In genomic region chr7:142537181-142537580, GRCm38 (mm10) we compare ENCODE assay signal across 10 mouse cellular contexts. TPM values are rescaled to one million over a fixed set of nuclear protein-coding genes. Genes with fewer than 3 reads are reported as not detected.
DNase-seq lines count a peak whose midpoint lies in the region; ATAC-seq lines count a peak whose summit lies in the region.
"Had no signal": no experiment of that assay in that cellular context is flagged by ENCODE, and none has a peak within 500 bp of the region (broad histone marks: within the 10 kb centered on the region; RNA-seq: fewer than 3 reads in every experiment).

No protein-coding gene starts in this region.

- DNase-seq in embryo, embryonic 10 days (ENCODE audit: low spot score): peak; percentile 60
- DNase-seq in embryo, embryonic 9.5 days (ENCODE audit: extremely low spot score): no peak
- DNase-seq in kidney, postnatal 36 days: no peak
- no peak for DNase-seq in frontal cortex, postnatal 36 days (ENCODE audit: low spot score in 2 of 2)

- H3K4me3 ChIP-seq in kidney, embryonic 14.5 days (ENCODE audit: low read length): no peak overlapping the region
- H3K4me3 ChIP-seq in embryonic facial prominence, embryonic 15.5 days (replicated peaks): no peak overlapping the region
- no peak overlapping the region for H3K4me3 ChIP-seq in liver, embryonic 16.5 days (ENCODE audit: low read depth, low read length)
- H3K4me3 ChIP-seq: neural tube, embryonic 12.5 days had no signal

- no peak overlapping the region for H3K9ac ChIP-seq in kidney, embryonic 14.5 days (ENCODE audit: low read depth, low read length)
- peak overlapping the region; percentile 12; the same call in 1 of the 2 replicates for H3K9ac ChIP-seq in embryonic facial prominence, embryonic 15.5 days
- no peak overlapping the region for H3K9ac ChIP-seq in liver, embryonic 16.5 days (ENCODE audit: low read depth, low read length)
- H3K9ac ChIP-seq: neural tube, embryonic 12.5 days had no signal

- H3K36me3 ChIP-seq in kidney, embryonic 14.5 days (ENCODE audit: control insufficient read depth, insufficient read depth, low read length): peaks cover 9% of the 10 kb centered on the region; the same call in 1 of the 2 replicates
- peaks cover 17% of the 10 kb centered on the region for H3K36me3 ChIP-seq in embryonic facial prominence, embryonic 15.5 days
- H3K36me3 ChIP-seq in liver, embryonic 16.5 days (ENCODE audit: control insufficient read depth, insufficient read depth): no peaks in the 10 kb centered on the region

- no peaks in the 10 kb centered on the region for H3K9me3 ChIP-seq in kidney, embryonic 14.5 days (ENCODE audit: control insufficient read depth, low read length)
- H3K9me3 ChIP-seq in embryonic facial prominence, embryonic 15.5 days (replicated peaks): no peaks in the 10 kb centered on the region
- H3K9me3 ChIP-seq in liver, embryonic 16.5 days (replicated peaks; ENCODE audit: control insufficient read depth, low read length): no peaks in the 10 kb centered on the region
- H3K9me3 ChIP-seq: neural tube, embryonic 12.5 days had no signal

- no peak overlapping the region for H3K4me2 ChIP-seq in kidney, embryonic 14.5 days (replicated peaks; ENCODE audit: low read depth, low read length)
- H3K4me2 ChIP-seq in embryonic facial prominence, embryonic 15.5 days (replicated peaks): no peak overlapping the region
- H3K4me2 ChIP-seq in liver, embryonic 16.5 days (ENCODE audit: low read depth, low read length): no peak overlapping the region
- H3K4me2 ChIP-seq: neural tube, embryonic 12.5 days had no signal

- no peaks in the 10 kb centered on the region for H3K27me3 ChIP-seq in kidney, embryonic 14.5 days (ENCODE audit: control insufficient read depth, insufficient read depth, low read length)
- no peaks in the 10 kb centered on the region for H3K27me3 ChIP-seq in embryonic facial prominence, embryonic 15.5 days
- no peaks in the 10 kb centered on the region for H3K27me3 ChIP-seq in liver, embryonic 16.5 days (ENCODE audit: control insufficient read depth, insufficient read depth, low read depth, low read length)
- H3K27me3 ChIP-seq: neural tube, embryonic 12.5 days had no signal

- no peak for ATAC-seq in kidney, embryonic 14.5 days (ENCODE audit: low FRiP score, low TSS enrichment)
- ATAC-seq in embryonic facial prominence, embryonic 15.5 days (ENCODE audit: insufficient number of reproducible peaks, low FRiP score, low TSS enrichment, low read depth): no peak
- no peak for ATAC-seq in liver, embryonic 16.5 days (ENCODE audit: low read depth)
- ATAC-seq in megakaryocyte-erythroid progenitor cell, adult 5-6 weeks (replicated peaks; ENCODE audit: low FRiP score, low TSS enrichment, poor library complexity, severe bottlenecking): no peak

- H3K27ac ChIP-seq in kidney, embryonic 14.5 days (ENCODE audit: low read depth, low read length): peak overlapping the region; percentile 89
- H3K27ac ChIP-seq in embryonic facial prominence, embryonic 15.5 days (replicated peaks): peak overlapping the region; percentile 95
- H3K27ac ChIP-seq in liver, embryonic 16.5 days (ENCODE audit: low read length): peak overlapping the region; percentile 37

- 38% methylated on average over 5 of the region's 5 CpGs for WGBS in kidney, embryonic 14.5 days
- 32% methylated on average over 5 of the region's 5 CpGs for WGBS in embryonic facial prominence, embryonic 15.5 days
- WGBS in liver, embryonic 16.5 days (ENCODE audit: insufficient replicate concordance): 72% methylated on average over 5 of the region's 5 CpGs

- H3K4me1 ChIP-seq in kidney, embryonic 14.5 days (ENCODE audit: control insufficient read depth, insufficient read depth, low read length): peaks cover 60% of the 10 kb centered on the region
- H3K4me1 ChIP-seq in embryonic facial prominence, embryonic 15.5 days: peaks cover 71% of the 10 kb centered on the region
- peaks cover 33% of the 10 kb centered on the region for H3K4me1 ChIP-seq in liver, embryonic 16.5 days (ENCODE audit: control insufficient read depth, low read depth, low read length)

RNA-seq across cellular contexts. Expression of gene Mrpl23, which starts 4.7 kb away (rescaled TPM):
- polyA plus RNA-seq in kidney, embryonic 14.5 days (2014; fragmentation: Nextera tagmentation; extraction: Ambion mirVana): 30.3 and 33.4 TPM in 2 replicates
- 28.5 and 32.7 TPM in 2 replicates for polyA plus RNA-seq in embryonic facial prominence, embryonic 15.5 days (2015; fragmentation: Nextera tagmentation; extraction: Ambion mirVana)
- 10.9 and 11.4 TPM in 2 replicates for polyA plus RNA-seq in liver, embryonic 16.5 days (2015; fragmentation: Nextera tagmentation; extraction: Ambion mirVana)
- total RNA-seq in megakaryocyte-erythroid progenitor cell, adult 5-6 weeks (2014; fragmentation: Nextera tagmentation): 13.0 and 13.8 TPM in 2 replicates
- 46.6 and 82.1 TPM in 2 replicates for total RNA-seq in megakaryocyte-erythroid progenitor cell, adult 5-6 weeks (2017)

RNA-seq across cellular contexts. Expression of gene Tnnt3, which starts 38.5 kb away (rescaled TPM):
- 3.2 and 3.5 TPM in 2 replicates for polyA plus RNA-seq in kidney, embryonic 14.5 days (2014; fragmentation: Nextera tagmentation; extraction: Ambion mirVana)
- polyA plus RNA-seq in embryonic facial prominence, embryonic 15.5 days (2015; fragmentation: Nextera tagmentation; extraction: Ambion mirVana): 167 and 228 TPM in 2 replicates
- 13.0 and 31.5 TPM in 2 replicates for polyA plus RNA-seq in liver, embryonic 16.5 days (2015; fragmentation: Nextera tagmentation; extraction: Ambion mirVana)
- total RNA-seq in megakaryocyte-erythroid progenitor cell, adult 5-6 weeks (2014; fragmentation: Nextera tagmentation): not detected in 2 replicates
- not detected in 2 replicates for total RNA-seq in megakaryocyte-erythroid progenitor cell, adult 5-6 weeks (2017)
- total RNA-seq: layer of hippocampus, postnatal 36 days had no signal

Comparison
In these comparisons a context has a peak if more than half of its experiments do, and no peak if none do; other contexts are left out.
1. H3K27ac ChIP-seq: peak in every context shown above with its lines; median percentile 95 in embryonic facial prominence, embryonic 15.5 days; 89 in kidney, embryonic 14.5 days; 37 in liver, embryonic 16.5 days.